ENCODE assay signal across 8 mouse cellular contexts in the genomic region with DNA sequence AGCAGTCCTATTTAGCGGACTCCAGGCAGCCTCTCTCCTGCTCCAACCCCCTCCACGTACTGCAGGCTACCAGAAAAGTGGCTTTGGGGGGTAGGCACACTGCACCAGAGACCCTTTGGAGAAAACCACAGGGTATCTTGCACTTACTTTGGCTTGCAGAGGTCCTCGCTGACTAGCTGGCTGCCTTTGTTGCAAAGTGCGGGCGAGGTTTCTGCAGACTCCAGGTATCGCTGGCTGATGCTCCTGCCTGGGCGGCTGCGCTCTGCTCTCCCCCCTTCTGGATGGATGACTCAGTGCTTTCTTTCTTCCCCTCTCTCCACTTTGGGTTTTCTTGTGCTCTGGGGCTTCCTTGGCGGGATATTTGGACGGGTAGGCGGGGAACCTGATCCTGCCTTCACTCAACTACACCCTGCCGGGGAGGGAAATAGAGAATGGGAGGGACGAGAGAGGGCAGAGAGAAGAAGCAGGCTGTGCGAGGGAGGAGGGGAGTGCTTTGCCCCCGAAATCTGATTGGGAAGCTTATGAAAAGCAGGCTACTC. TPM values are rescaled to one million over a fixed set of nuclear protein-coding genes. Genes with fewer than 3 reads are reported as not detected.
DNase-seq lines count a peak whose midpoint lies in the region; ATAC-seq and TF ChIP-seq lines count a peak whose summit lies in the region.

Gene Ptn (minus strand): TSS at position 474 of the 539 bp plus-strand sequence.

- DNase-seq in MN1 (ENCODE audit: low spot score), result peak; percentile 68
- DNase-seq in adrenal gland, adult 8-10 months, result peak; percentile 34
- DNase-seq in embryonic facial prominence, embryonic 10.5 days (ENCODE audit: low spot score), result peak; percentile 83
- DNase-seq in layer of hippocampus, postnatal 14 days (ENCODE audit: low spot score in 2 of 2), result peak; percentile 52 to 66
- peak; percentile 96 for DNase-seq in midbrain, embryonic 11.5 days (ENCODE audit: low spot score, missing footprints)
- no peak for DNase-seq in lung, postnatal 4 days

- peaks cover 23% of the 10 kb centered on the region for H3K36me3 ChIP-seq in embryonic facial prominence, embryonic 10.5 days (replicated peaks)
- 0 out of 2 replicates have a peak, but pooled peaks cover 9% of the 10 kb centered on the region for H3K36me3 ChIP-seq in heart, embryonic 14.5 days (ENCODE audit: control insufficient read depth, insufficient read depth, low read length)
- no peaks in the 10 kb centered on the region for H3K36me3 ChIP-seq in midbrain, embryonic 11.5 days (ENCODE audit: control insufficient read depth, insufficient read depth, low read length)
- H3K36me3 ChIP-seq in testis, adult 2 months (ENCODE audit: control insufficient read depth, insufficient read depth, low read length), result no peaks in the 10 kb centered on the region

- TF ChIP-seq POLR2A in testis, adult 2 months (IDR thresholded peaks at IDR 0.05; ENCODE audit: control insufficient read depth, low read depth, low read length), result no peak

- no peaks in the 10 kb centered on the region for H3K27me3 ChIP-seq in embryonic facial prominence, embryonic 10.5 days (replicated peaks; ENCODE audit: low read depth, poor library complexity, severe bottlenecking)
- H3K27me3 ChIP-seq in heart, embryonic 14.5 days (ENCODE audit: control insufficient read depth, insufficient read depth, low read length), result no peaks in the 10 kb centered on the region
- peaks cover 7% of the 10 kb centered on the region for H3K27me3 ChIP-seq in midbrain, embryonic 11.5 days (ENCODE audit: control insufficient read depth, insufficient read depth, low read length)
- H3K27me3 ChIP-seq in testis, adult 2 months (ENCODE audit: control insufficient read depth, insufficient read depth, low read length), result no peaks in the 10 kb centered on the region

- under 1% methylated on average over 15 of the region's 15 CpGs for WGBS in embryonic facial prominence, embryonic 10.5 days
- 1% methylated on average over 15 of the region's 15 CpGs for WGBS in heart, embryonic 14.5 days
- under 1% methylated on average over 15 of the region's 15 CpGs for WGBS in midbrain, embryonic 11.5 days

- no peak for TF ChIP-seq CTCF in testis, adult 2 months (IDR thresholded peaks at IDR 0.05; ENCODE audit: control insufficient read depth, insufficient read depth, insufficient replicate concordance, low read depth, low read length)

- no peaks in the 10 kb centered on the region for H3K9me3 ChIP-seq in embryonic facial prominence, embryonic 10.5 days
- no peaks in the 10 kb centered on the region for H3K9me3 ChIP-seq in heart, embryonic 14.5 days (ENCODE audit: control insufficient read depth, low read length)
- no peaks in the 10 kb centered on the region for H3K9me3 ChIP-seq in midbrain, embryonic 11.5 days (ENCODE audit: control insufficient read depth, low read length)

- peak; percentile 72; the same call in 1 of the 2 replicates for ATAC-seq in heart, embryonic 14.5 days (ENCODE audit: insufficient number of reproducible peaks, insufficient read depth, low FRiP score, low read depth)
- peak; percentile 83 for ATAC-seq in midbrain, embryonic 11.5 days (ENCODE audit: low FRiP score)

- peaks cover 44% of the 10 kb centered on the region for H3K4me1 ChIP-seq in embryonic facial prominence, embryonic 10.5 days
- peaks cover 0 to 7% of the 10 kb centered on the region in 2 experiments; a peak in 2 of 4 replicates for H3K4me1 ChIP-seq in heart, embryonic 14.5 days (ENCODE audit: control insufficient read depth in 2 of 2, insufficient read depth in 2 of 2, low read length in 2 of 2)
- peaks cover 7% of the 10 kb centered on the region for H3K4me1 ChIP-seq in midbrain, embryonic 11.5 days (ENCODE audit: control insufficient read depth, insufficient read depth, low read length)
- peaks cover 2% of the 10 kb centered on the region; the same call in 1 of the 2 replicates for H3K4me1 ChIP-seq in testis, adult 2 months (ENCODE audit: control insufficient read depth, insufficient read depth, low read length)

- H3K27ac ChIP-seq in embryonic facial prominence, embryonic 10.5 days (replicated peaks), result peak within 1 kb of the TSS; percentile 95
- H3K27ac ChIP-seq in heart, embryonic 14.5 days (replicated peaks in 1 of 2; ENCODE audit: control insufficient read depth in 1 of 2, insufficient read depth in 1 of 2, low read depth in 2 of 2, low read length in 2 of 2), result peak within 1 kb of the TSS; percentile 66 to 67
- H3K27ac ChIP-seq in midbrain, embryonic 11.5 days (ENCODE audit: low read depth, low read length), result peak within 1 kb of the TSS; percentile 23
- no peak within 1 kb of the TSS for H3K27ac ChIP-seq in testis, adult 2 months (ENCODE audit: control insufficient read depth, insufficient read depth, low read depth, low read length)

- H3K9ac ChIP-seq in heart, embryonic 14.5 days (ENCODE audit: low read length), result peak within 1 kb of the TSS; percentile 74
- H3K9ac ChIP-seq in midbrain, embryonic 11.5 days (ENCODE audit: low read length), result peak within 1 kb of the TSS; percentile 76

- peak within 1 kb of the TSS; percentile 65 for H3K4me2 ChIP-seq in heart, embryonic 14.5 days (ENCODE audit: low read length)
- H3K4me2 ChIP-seq in midbrain, embryonic 11.5 days, result peak within 1 kb of the TSS; percentile 67

- H3K4me3 ChIP-seq in embryonic facial prominence, embryonic 10.5 days, result peak within 1 kb of the TSS; percentile 77
- H3K4me3 ChIP-seq in heart, embryonic 14.5 days (ENCODE audit: control insufficient read depth in 1 of 2, insufficient read depth in 1 of 2, low read depth in 1 of 2, low read length in 2 of 2), result peak within 1 kb of the TSS; percentile 50 to 73
- H3K4me3 ChIP-seq in midbrain, embryonic 11.5 days (ENCODE audit: low read depth, low read length), result peak within 1 kb of the TSS; percentile 52
- H3K4me3 ChIP-seq in testis, adult 2 months (ENCODE audit: control insufficient read depth, low read depth, low read length), result peak within 1 kb of the TSS; percentile 11

RNA-seq across cellular contexts. Expression of gene Ptn, which starts in this region (rescaled TPM):
- 10 to 100 TPM; 62.3 to 89.5 (median 76.4) TPM for total RNA-seq in adrenal gland, adult 8-10 months (2022)
- polyA plus RNA-seq in embryonic facial prominence, embryonic 10.5 days (2016; fragmentation: Nextera tagmentation; extraction: Ambion mirVana), result 225 and 262 TPM in 2 replicates
- 304 and 395 TPM in 2 replicates for polyA plus RNA-seq in heart, embryonic 14.5 days (2014; fragmentation: Nextera tagmentation; extraction: Ambion mirVana)
- total RNA-seq in layer of hippocampus, postnatal 14 days (2021), result 100 to 1,000 TPM; 358 to 368 TPM
- polyA plus RNA-seq in midbrain, embryonic 11.5 days (2014; fragmentation: Nextera tagmentation; extraction: Ambion mirVana), result 243 and 244 TPM in 2 replicates
- 0.81 and 0.94 TPM in 2 replicates for polyA plus RNA-seq in testis, adult 2 months (2012; rRNA removed)

Comparison
In these comparisons a context has a peak if more than half of its experiments do, and no peak if none do; other contexts are left out.
1. RNA of gene Ptn (polyA plus RNA-seq): 304 to 395 TPM in heart, embryonic 14.5 days, 225 to 262 TPM in embryonic facial prominence, embryonic 10.5 days and 243 to 244 TPM in midbrain, embryonic 11.5 days; 0.81 to 0.94 TPM in testis, adult 2 months; every median in the first group is over 100 times any median in the second.
2. DNase-seq: peak in MN1 (single experiment), adrenal gland, adult 8-10 months (single experiment), embryonic facial prominence, embryonic 10.5 days (single experiment), layer of hippocampus, postnatal 14 days (2 of 2) and midbrain, embryonic 11.5 days (single experiment); none in lung, postnatal 4 days (0 of 2).
3. H3K4me3 ChIP-seq: peak in every context shown above with its lines; median percentile 77 in embryonic facial prominence, embryonic 10.5 days; 62 in heart, embryonic 14.5 days; 52 in midbrain, embryonic 11.5 days; 11 in testis, adult 2 months.